Mouse (Mus musculus): Measurements from ENCODE around the gene Samd14.
A peak's percentile ranks its signal among the peaks of the same experiment; 100 is the strongest.

Gene Samd14

GRCm38 (mm10) chr11:94990102-94990748 is 19.5 kb upstream of the Samd14 start:
- no peak for DNase-seq

GRCm38 (mm10) chr11:94990749-94991577 is 18.7 kb upstream of the Samd14 start, which contains the start of gene Ppp1r9b:
Ppp1r9b (plus strand) TSS chr11:94991035.
- DNase-seq, result peak; percentile 93

- DNase-seq, result peak; percentile 71
Measured at GRCm38 (mm10) chr11:94991641-94992479, 17.8 kb upstream of the Samd14 start.

GRCm38 (mm10) chr11:94992480-94992753 is 17.3 kb upstream of the Samd14 start:
- DNase-seq, result peak; percentile 72

GRCm38 (mm10) chr11:94992754-94993606 is 16.7 kb upstream of the Samd14 start:
- DNase-seq, result peak; percentile 72

GRCm38 (mm10) chr11:94994208-94994814 is 15.4 kb upstream of the Samd14 start:
- DNase-seq, result peak; percentile 77

GRCm38 (mm10) chr11:94994947-94995772 is 14.5 kb upstream of the Samd14 start:
- peak; percentile 61 for DNase-seq

GRCm38 (mm10) chr11:94996101-94996500 is 13.6 kb upstream of the Samd14 start:
- DNase-seq, result peak; percentile 67

- DNase-seq, result peak; percentile 24
Measured at GRCm38 (mm10) chr11:94996984-94997383, 12.7 kb upstream of the Samd14 start.

GRCm38 (mm10) chr11:94997596-94997995 is 12.1 kb upstream of the Samd14 start:
- no peak for DNase-seq

GRCm38 (mm10) chr11:94998041-94998531 is 11.6 kb upstream of the Samd14 start:
- DNase-seq, result peak; percentile 72

- peak; percentile 54 for DNase-seq
Measured at GRCm38 (mm10) chr11:95000128-95000527, 9.6 kb upstream of the Samd14 start.

- DNase-seq, result peak; percentile 79
Measured at GRCm38 (mm10) chr11:95000548-95000947, 9.1 kb upstream of the Samd14 start.

GRCm38 (mm10) chr11:95001058-95001457 is 8.6 kb upstream of the Samd14 start:
- DNase-seq, result peak; percentile 96

- peak; percentile 67 for DNase-seq
Measured at GRCm38 (mm10) chr11:95001584-95002347, 7.9 kb upstream of the Samd14 start.

GRCm38 (mm10) chr11:95002705-95003104 is 7.0 kb upstream of the Samd14 start:
- peak; percentile 48 for DNase-seq

- DNase-seq, result peak; percentile 70
Measured at GRCm38 (mm10) chr11:95004136-95004936, 5.3 kb upstream of the Samd14 start.

- DNase-seq, result no peak
Measured at GRCm38 (mm10) chr11:95004937-95005198, 4.8 kb upstream of the Samd14 start.

- peak; percentile 68 for DNase-seq
Measured at GRCm38 (mm10) chr11:95006038-95006437, 3.6 kb upstream of the Samd14 start.

Measured in cerebellum, adult 9-11 months (tissue).